Mouse (Mus musculus): ENCODE measurements around the gene Vdr. TPM values are rescaled to one million over a fixed set of nuclear protein-coding genes. Genes with fewer than 3 reads are reported as not detected.
"Not testable (repeated sequence)": the region's sequence is repeated elsewhere in the genome, so short reads cannot be mapped to it uniquely, and the experiment has no call there.

Gene Vdr
- polyA plus RNA-seq, 1 experiment from 2014 or later: 2.6 TPM

DNA sequence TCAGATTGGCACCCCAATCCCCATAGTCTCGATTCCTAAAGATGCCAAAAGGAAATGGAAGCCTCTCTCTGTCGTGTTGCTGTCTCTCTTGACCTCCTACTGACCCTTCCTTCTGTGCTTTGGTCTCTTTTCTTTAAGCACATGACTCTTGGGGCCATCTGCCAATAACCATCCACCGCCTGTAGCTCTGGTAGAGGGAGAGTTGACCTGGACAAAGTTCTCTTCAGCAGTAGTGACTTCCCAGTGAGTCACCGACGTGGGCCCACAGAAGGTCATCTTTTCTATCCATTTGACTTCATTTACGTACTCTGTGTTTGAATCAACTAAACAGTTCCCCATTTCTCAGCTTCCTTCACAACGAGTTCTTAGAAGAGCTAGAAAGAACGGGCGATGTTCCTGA is 30.0 kb downstream of the Vdr start:
- 62% methylated on average over 9 of the region's 9 CpGs for WGBS
- no peak overlapping the region for H3K4me3 ChIP-seq (ENCODE audit: low read depth, low read length)
- ATAC-seq: peak; percentile 13; the same call in 1 of the 2 replicates
- no peaks in the 10 kb centered on the region for H3K36me3 ChIP-seq (ENCODE audit: insufficient read depth, low read length)
- no peak for TF ChIP-seq EP300 (IDR thresholded peaks at IDR 0.05)
- no peak for TF ChIP-seq CTCF (IDR thresholded peaks at IDR 0.05)
- H3K27ac ChIP-seq (ENCODE audit: low read length): no peak overlapping the region
- no peaks in the 10 kb centered on the region for H3K9me3 ChIP-seq (ENCODE audit: low read length)
- H3K9ac ChIP-seq (replicated peaks; ENCODE audit: low read depth): no peak overlapping the region
- H3K4me1 ChIP-seq (ENCODE audit: insufficient read depth, low read depth, low read length): no peaks in the 10 kb centered on the region
- DNase-seq (ENCODE audit: low spot score): peak; percentile 46
- H3K4me2 ChIP-seq (replicated peaks; ENCODE audit: low read depth, low read length): no peak overlapping the region
- H3K27me3 ChIP-seq (replicated peaks; ENCODE audit: insufficient read depth, low read length): no peaks in the 10 kb centered on the region

DNA sequence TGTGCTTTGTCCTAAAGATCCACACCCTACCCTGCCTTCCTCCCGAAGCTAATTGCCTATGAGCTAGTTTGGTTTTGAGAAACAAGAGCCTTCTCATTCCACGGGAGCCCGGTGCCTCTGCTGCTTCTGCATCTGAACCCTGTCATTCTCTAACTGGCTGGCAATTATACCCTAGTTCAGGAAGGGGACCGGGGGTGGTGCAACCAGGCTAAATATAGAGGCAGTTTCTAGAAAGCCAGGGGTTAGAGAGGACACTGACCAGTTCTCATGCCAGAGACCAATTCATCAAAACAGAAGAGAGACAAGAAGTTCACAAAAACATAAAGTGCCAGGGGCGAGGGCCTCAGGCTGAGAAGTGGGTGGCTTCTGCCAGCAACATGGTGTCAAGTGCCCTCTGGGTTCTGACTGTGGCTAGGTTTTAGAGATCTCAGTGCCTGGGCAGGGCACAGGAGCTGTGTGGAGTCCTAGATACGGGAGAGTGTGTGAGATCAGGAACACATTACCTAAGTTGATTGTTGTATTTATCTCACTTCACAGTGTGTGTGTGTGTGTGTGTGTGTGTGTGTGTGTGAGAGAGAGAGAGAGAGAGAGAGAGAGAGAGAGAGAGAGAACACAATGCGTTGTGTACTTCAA is 31.6 kb downstream of the Vdr start:
- no peak; the same call in 1 of the 2 replicates for TF ChIP-seq CTCF (IDR thresholded peaks at IDR 0.05)
- no peak for TF ChIP-seq EP300 (IDR thresholded peaks at IDR 0.05)
- no peak for DNase-seq (ENCODE audit: low spot score)
- Histone ChIP-seq H3K4me3 (ENCODE audit: low read depth, low read length) (no peak overlapping the region), H3K27me3 (replicated peaks; ENCODE audit: insufficient read depth, low read length) (no peaks in the 10 kb centered on the region), H3K9me3 (ENCODE audit: low read length) (no peaks in the 10 kb centered on the region), H3K36me3 (ENCODE audit: insufficient read depth, low read length) (no peaks in the 10 kb centered on the region), H3K4me2 (replicated peaks; ENCODE audit: low read depth, low read length) (no peak overlapping the region), H3K27ac (ENCODE audit: low read length) (no peak overlapping the region), H3K4me1 (ENCODE audit: insufficient read depth, low read depth, low read length) (no peaks in the 10 kb centered on the region), H3K9ac (replicated peaks; ENCODE audit: low read depth) (no peak overlapping the region)
- WGBS: 39% methylated on average over 7 of the region's 7 CpGs
- peak; percentile 53 for ATAC-seq

GRCm38 (mm10) chr15:97875784-97876183 is 34.6 kb downstream of the Vdr start:
- H3K4me2 ChIP-seq (replicated peaks; ENCODE audit: low read depth, low read length): no peak overlapping the region
- no peak overlapping the region for H3K9ac ChIP-seq (replicated peaks; ENCODE audit: low read depth)
- H3K27ac ChIP-seq (ENCODE audit: low read length): no peak overlapping the region
- TF ChIP-seq EP300 (IDR thresholded peaks at IDR 0.05) (no peak), CTCF (IDR thresholded peaks at IDR 0.05) (no peak)
- H3K36me3 ChIP-seq (ENCODE audit: insufficient read depth, low read length): no peaks in the 10 kb centered on the region
- WGBS: 70% methylated on average over 8 of the region's 8 CpGs
- no peaks in the 10 kb centered on the region for H3K9me3 ChIP-seq (ENCODE audit: low read length)
- peak; percentile 22; the same call in 1 of the 2 replicates for ATAC-seq
- DNase-seq (ENCODE audit: low spot score): no peak
- no peaks in the 10 kb centered on the region for H3K4me1 ChIP-seq (ENCODE audit: insufficient read depth, low read depth, low read length)
- no peak overlapping the region for H3K4me3 ChIP-seq (ENCODE audit: low read depth, low read length)
- H3K27me3 ChIP-seq (replicated peaks; ENCODE audit: insufficient read depth, low read length): no peaks in the 10 kb centered on the region

GRCm38 (mm10) chr15:97873717-97874116 is 36.7 kb downstream of the Vdr start:
- H3K4me2 ChIP-seq (replicated peaks; ENCODE audit: low read depth, low read length): no peak overlapping the region
- WGBS: 54% methylated on average over 9 of the region's 9 CpGs
- H3K9me3 ChIP-seq (ENCODE audit: low read length): no peaks in the 10 kb centered on the region
- DNase-seq (ENCODE audit: low spot score): no peak
- no peak overlapping the region for H3K9ac ChIP-seq (replicated peaks; ENCODE audit: low read depth)
- ATAC-seq: no peak
- no peaks in the 10 kb centered on the region for H3K4me1 ChIP-seq (ENCODE audit: insufficient read depth, low read depth, low read length)
- H3K4me3 ChIP-seq (ENCODE audit: low read depth, low read length): no peak overlapping the region
- H3K27ac ChIP-seq (ENCODE audit: low read length): no peak overlapping the region
- H3K27me3 ChIP-seq (replicated peaks; ENCODE audit: insufficient read depth, low read length): no peaks in the 10 kb centered on the region
- H3K36me3 ChIP-seq (ENCODE audit: insufficient read depth, low read length): no peaks in the 10 kb centered on the region
- TF ChIP-seq EP300 (IDR thresholded peaks at IDR 0.05): no peak
- no peak for TF ChIP-seq CTCF (IDR thresholded peaks at IDR 0.05)

- TF ChIP-seq EP300 (IDR thresholded peaks at IDR 0.05) (no peak), CTCF (IDR thresholded peaks at IDR 0.05) (no peak)
- H3K4me1 ChIP-seq (ENCODE audit: insufficient read depth, low read depth, low read length): no peaks in the 10 kb centered on the region
- H3K4me2 ChIP-seq (replicated peaks; ENCODE audit: low read depth, low read length): no peak overlapping the region
- DNase-seq (ENCODE audit: low spot score) (no peak), ATAC-seq (no peak)
- no peaks in the 10 kb centered on the region for H3K27me3 ChIP-seq (replicated peaks; ENCODE audit: insufficient read depth, low read length)
- no peak overlapping the region for H3K27ac ChIP-seq (ENCODE audit: low read length)
- no peaks in the 10 kb centered on the region for H3K36me3 ChIP-seq (ENCODE audit: insufficient read depth, low read length)
- 92% methylated on average over 8 of the region's 8 CpGs for WGBS
- no peak overlapping the region for H3K4me3 ChIP-seq (ENCODE audit: low read depth, low read length)
- no peaks in the 10 kb centered on the region for H3K9me3 ChIP-seq (ENCODE audit: low read length)
- no peak overlapping the region for H3K9ac ChIP-seq (replicated peaks; ENCODE audit: low read depth)
Observed at GRCm38 (mm10) chr15:97872161-97872560, 38.3 kb downstream of the Vdr start.

DNA sequence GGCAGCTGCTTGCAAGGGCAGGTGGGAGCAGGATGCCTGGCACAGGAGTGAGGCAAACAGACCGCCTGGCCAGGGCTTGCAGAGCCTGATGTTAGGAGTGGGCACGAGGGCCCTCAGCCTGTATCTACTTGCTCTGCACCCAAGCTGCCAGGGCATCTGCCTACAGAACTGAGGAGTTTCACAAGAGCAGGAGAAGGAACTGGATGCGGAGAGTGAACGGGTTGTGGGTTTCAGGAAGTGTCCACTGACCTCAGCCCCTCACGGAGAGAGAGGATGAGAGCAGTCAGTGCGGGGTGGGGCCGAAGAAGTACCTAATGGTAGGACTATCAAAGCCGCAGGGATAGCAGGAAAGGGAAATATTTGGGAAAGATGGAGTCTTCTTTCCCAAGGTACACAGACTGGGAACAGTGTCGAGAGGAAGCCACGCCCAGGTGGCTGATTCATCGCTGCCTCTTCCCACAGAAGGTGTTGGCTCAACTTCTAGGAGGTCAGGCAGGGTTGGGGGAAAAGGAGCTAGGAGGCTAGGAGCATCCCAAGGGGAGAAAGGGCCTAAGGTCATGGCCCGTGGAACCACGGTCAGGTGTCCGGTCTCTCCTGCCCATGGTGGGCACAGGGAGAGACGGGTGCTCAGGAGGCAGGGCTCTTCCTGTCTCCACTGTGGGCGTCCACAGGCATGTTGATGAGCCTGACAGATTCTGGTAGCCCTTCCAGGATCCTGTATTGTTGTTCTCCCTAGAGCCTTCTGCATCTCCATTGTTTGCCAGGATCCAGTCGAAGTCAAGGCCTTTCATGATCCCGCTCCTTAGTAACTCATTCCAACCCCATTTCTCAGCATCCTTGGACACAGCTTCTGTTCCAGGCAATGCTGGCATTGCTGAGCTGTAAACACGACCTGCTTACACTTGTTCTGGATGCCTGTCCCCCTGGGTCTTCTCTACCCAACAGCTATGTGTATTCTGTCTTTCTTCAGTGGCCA is 39.1 kb downstream of the Vdr start:
- 70% methylated on average over 19 of the region's 19 CpGs for WGBS

GRCm38 (mm10) chr15:97870116-97870515 is 40.3 kb downstream of the Vdr start:
- H3K36me3 ChIP-seq (ENCODE audit: insufficient read depth, low read length); H3K27ac ChIP-seq (ENCODE audit: low read length): not testable (repeated sequence)

More for the DNA sequence above, 39.1 kb downstream of the Vdr start:
- ATAC-seq: no peak
- no peaks in the 10 kb centered on the region for H3K9me3 ChIP-seq (ENCODE audit: low read length)
- H3K4me2 ChIP-seq (replicated peaks; ENCODE audit: low read depth, low read length): no peak overlapping the region
- H3K9ac ChIP-seq (replicated peaks; ENCODE audit: low read depth): no peak overlapping the region
- H3K4me1 ChIP-seq (ENCODE audit: insufficient read depth, low read depth, low read length): no peaks in the 10 kb centered on the region
- no peak overlapping the region for H3K4me3 ChIP-seq (ENCODE audit: low read depth, low read length)
- no peaks in the 10 kb centered on the region for H3K27me3 ChIP-seq (replicated peaks; ENCODE audit: insufficient read depth, low read length)
- H3K36me3 ChIP-seq (ENCODE audit: insufficient read depth, low read length): no peaks in the 10 kb centered on the region
- DNase-seq (ENCODE audit: low spot score): no peak
- no peak for TF ChIP-seq EP300 (IDR thresholded peaks at IDR 0.05)
- no peak for TF ChIP-seq CTCF (IDR thresholded peaks at IDR 0.05)
- H3K27ac ChIP-seq (ENCODE audit: low read length): no peak overlapping the region

More at GRCm38 (mm10) chr15:97870116-97870515, 40.3 kb downstream of the Vdr start:
- not testable (repeated sequence) for H3K4me2 ChIP-seq (replicated peaks; ENCODE audit: low read depth, low read length); H3K9ac ChIP-seq (replicated peaks; ENCODE audit: low read depth); ATAC-seq; H3K27me3 ChIP-seq (replicated peaks; ENCODE audit: insufficient read depth, low read length); H3K9me3 ChIP-seq (ENCODE audit: low read length); H3K4me3 ChIP-seq (ENCODE audit: low read depth, low read length); H3K4me1 ChIP-seq (ENCODE audit: insufficient read depth, low read depth, low read length); DNase-seq (ENCODE audit: low spot score)
- WGBS: 65% methylated on average over 4 of the region's 4 CpGs

All from lung, postnatal 0 days (tissue).